Mouse (Mus musculus) cerebellum, adult 2 months (tissue): ENCODE measurements around the gene Etv6.

Source experiments
- CTCF ChIP-seq: fragments of 200-500 bp; IDR thresholded peaks from 2 replicates; pipeline ENCODE4 v1.5.1; 2011; ENCODE audit warnings: low read depth, mild to moderate bottlenecking, control low read depth, low read length, moderate library complexity, borderline replicate concordance; ENCODE audit not compliant: insufficient read depth
- POLR2A ChIP-seq: fragments of 200-500 bp; IDR thresholded peaks from 2 replicates; pipeline ENCODE4 v1.6.1; 2011; ENCODE audit warnings: low read length, control low read depth, borderline replicate concordance; ENCODE audit not compliant: insufficient read depth

- TF ChIP-seq POLR2A (no peak), CTCF (no peak)
These were observed 17.6 kb downstream of the Etv6 start for GRCm38 (mm10) chr6:134053146-134053545.
